Mouse (Mus musculus): Measurements from ENCODE around the gene Ltbp2. TPM values are rescaled to one million over a fixed set of nuclear protein-coding genes. Genes with fewer than 3 reads are reported as not detected.

Ltbp2 gene
- polyA plus RNA-seq, 1 experiment, result 0.04 TPM

- no peak for TF ChIP-seq GATA1 (IDR thresholded peaks at IDR 0.05; ENCODE audit: low read length)
These were observed 44.7 kb downstream of the Ltbp2 start for GRCm38 (mm10) chr12:84831648-84832047.

- no peak for TF ChIP-seq GATA1 (IDR thresholded peaks at IDR 0.05; ENCODE audit: low read length)
These were observed 45.2 kb downstream of the Ltbp2 start for GRCm38 (mm10) chr12:84831141-84831540.

- TF ChIP-seq GATA1 (IDR thresholded peaks at IDR 0.05; ENCODE audit: low read length), result no peak
These were observed 45.9 kb downstream of the Ltbp2 start for GRCm38 (mm10) chr12:84830438-84830837.

GRCm38 (mm10) chr12:84829913-84830312, 46.4 kb downstream of the Ltbp2 start:
- no peak for TF ChIP-seq GATA1 (IDR thresholded peaks at IDR 0.05; ENCODE audit: low read length)

GRCm38 (mm10) chr12:84829109-84829724, 47.1 kb downstream of the Ltbp2 start:
- no peak for TF ChIP-seq GATA1 (IDR thresholded peaks at IDR 0.05; ENCODE audit: low read length)

- no peak for TF ChIP-seq GATA1 (IDR thresholded peaks at IDR 0.05; ENCODE audit: low read length)
These were observed 48.9 kb downstream of the Ltbp2 start for GRCm38 (mm10) chr12:84827384-84827933.

GRCm38 (mm10) chr12:84824203-84824602, 52.1 kb downstream of the Ltbp2 start:
- TF ChIP-seq GATA1 (IDR thresholded peaks at IDR 0.05; ENCODE audit: low read length), result no peak

GRCm38 (mm10) chr12:84823601-84824000, 52.7 kb downstream of the Ltbp2 start:
- TF ChIP-seq GATA1 (IDR thresholded peaks at IDR 0.05; ENCODE audit: low read length), result no peak

GRCm38 (mm10) chr12:84819236-84820168, 56.8 kb downstream of the Ltbp2 start:
- TF ChIP-seq GATA1 (IDR thresholded peaks at IDR 0.05; ENCODE audit: low read length), result no peak

- no peak for TF ChIP-seq GATA1 (IDR thresholded peaks at IDR 0.05; ENCODE audit: low read length)
These were observed 57.8 kb downstream of the Ltbp2 start for GRCm38 (mm10) chr12:84818496-84818895.

- TF ChIP-seq GATA1 (IDR thresholded peaks at IDR 0.05; ENCODE audit: low read length), result no peak
These were observed 61.5 kb downstream of the Ltbp2 start for GRCm38 (mm10) chr12:84814663-84815325.

- no peak for TF ChIP-seq GATA1 (IDR thresholded peaks at IDR 0.05; ENCODE audit: low read length)
These were observed 62.6 kb downstream of the Ltbp2 start for GRCm38 (mm10) chr12:84813773-84814172.

GRCm38 (mm10) chr12:84812004-84812403, 64.3 kb downstream of the Ltbp2 start:
- no peak for TF ChIP-seq GATA1 (IDR thresholded peaks at IDR 0.05; ENCODE audit: low read length)

GRCm38 (mm10) chr12:84811510-84811909, 64.8 kb downstream of the Ltbp2 start:
- TF ChIP-seq GATA1 (IDR thresholded peaks at IDR 0.05; ENCODE audit: low read length), result no peak

- TF ChIP-seq GATA1 (IDR thresholded peaks at IDR 0.05; ENCODE audit: low read length), result no peak
These were observed 65.5 kb downstream of the Ltbp2 start for GRCm38 (mm10) chr12:84810810-84811209.

- no peak for TF ChIP-seq GATA1 (IDR thresholded peaks at IDR 0.05; ENCODE audit: low read length)
These were observed 67.3 kb downstream of the Ltbp2 start for GRCm38 (mm10) chr12:84809033-84809432.

All from G1E-ER4 (cell line).